Comparison of ENCODE assay signal across 19 mouse cellular contexts in the genomic region with DNA sequence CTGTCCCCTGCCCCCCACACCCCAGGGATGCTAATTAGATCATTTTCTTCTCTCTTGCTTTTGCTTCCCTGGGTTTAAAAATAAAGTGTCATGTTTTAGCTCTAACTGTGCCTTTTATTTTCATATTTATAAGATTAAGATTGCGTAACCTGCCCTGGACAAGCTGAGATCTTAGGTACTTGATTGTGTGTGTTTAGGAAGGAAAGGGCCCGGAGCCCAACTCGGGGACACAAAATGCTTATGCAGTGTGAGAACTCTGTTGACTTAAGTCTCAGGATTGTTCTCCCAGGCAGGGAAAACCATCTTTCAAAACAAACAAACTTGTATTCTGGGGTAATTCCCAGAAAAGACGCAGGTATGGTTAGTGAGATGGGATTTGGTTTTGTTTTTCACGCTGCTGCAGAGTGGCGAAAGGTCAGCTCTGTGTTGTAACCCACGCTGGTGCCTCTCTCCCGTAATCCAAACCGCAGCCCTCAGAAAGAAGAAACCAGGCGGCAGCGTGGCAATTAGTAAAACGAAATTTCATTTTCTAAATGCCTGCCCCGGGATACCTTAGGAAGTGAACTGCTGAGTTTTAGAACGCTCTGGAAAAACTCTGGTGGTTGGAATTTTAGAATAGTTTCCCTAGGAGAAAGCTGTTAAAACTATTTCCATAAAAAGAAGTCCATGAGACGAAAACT.
DNase-seq lines count a peak whose midpoint lies in the region; ATAC-seq lines count a peak whose summit lies in the region.
"Had no signal": no experiment of that assay in that cellular context is flagged by ENCODE, and none has a peak within 500 bp of the region (broad histone marks: within the 10 kb centered on the region; RNA-seq: fewer than 3 reads in every experiment).

No protein-coding gene starts in this region.

- no peaks in the 10 kb centered on the region for H3K9me3 ChIP-seq in hindbrain, embryonic 10.5 days
- no peaks in the 10 kb centered on the region for H3K9me3 ChIP-seq in hindbrain, embryonic 11.5 days (ENCODE audit: control insufficient read depth, low read length)
- no peaks in the 10 kb centered on the region for H3K9me3 ChIP-seq in embryonic facial prominence, embryonic 11.5 days (replicated peaks; ENCODE audit: control insufficient read depth, low read length)
- H3K9me3 ChIP-seq in limb, embryonic 15.5 days, result no peaks in the 10 kb centered on the region
- H3K9me3 ChIP-seq: heart, embryonic 10.5 days; liver, embryonic 13.5 days had no signal

- H3K27ac ChIP-seq in hindbrain, embryonic 10.5 days, result 0 out of 2 replicates have a peak overlapping the region, but pooled peaks have one; percentile 29
- no peak overlapping the region for H3K27ac ChIP-seq in hindbrain, embryonic 11.5 days (ENCODE audit: low read depth, low read length)
- H3K27ac ChIP-seq in embryonic facial prominence, embryonic 11.5 days (replicated peaks; ENCODE audit: low read depth, low read length), result no peak overlapping the region
- H3K27ac ChIP-seq in limb, embryonic 15.5 days, result peak overlapping the region; percentile 5
- H3K27ac ChIP-seq: heart, embryonic 10.5 days; hindbrain, postnatal 0 days; liver, embryonic 13.5 days had no signal

- no peak for DNase-seq in hindbrain, embryonic 10.5 days (ENCODE audit: low spot score)
- DNase-seq in hindbrain, embryonic 11.5 days (ENCODE audit: low spot score), result no peak
- peak; percentile 66 for DNase-seq in Muller cell, postnatal 12 days (ENCODE audit: inconsistent ontology term)
- DNase-seq in embryonic facial prominence, embryonic 11.5 days (ENCODE audit: low spot score), result peak; percentile 49
- DNase-seq in urinary bladder, adult 18-20 months (ENCODE audit: low spot score in 2 of 2), result no peak
- DNase-seq: adrenal gland, postnatal 25 days; cerebellum, adult 2 months; gastrocnemius, postnatal 36 days; heart, postnatal 10 days; kidney, adult 11 months; kidney, postnatal 10 days; liver, embryonic 13.5 days; midbrain, embryonic 14.5 days; retina, postnatal 1 day; thymus, adult 18-20 months had no signal

- H3K36me3 ChIP-seq in hindbrain, embryonic 10.5 days, result no peaks in the 10 kb centered on the region
- H3K36me3 ChIP-seq in hindbrain, embryonic 11.5 days (ENCODE audit: control insufficient read depth, insufficient read depth, low read length), result no peaks in the 10 kb centered on the region
- H3K36me3 ChIP-seq in embryonic facial prominence, embryonic 11.5 days (replicated peaks; ENCODE audit: control insufficient read depth, insufficient read depth, low read depth, low read length), result no peaks in the 10 kb centered on the region
- no peaks in the 10 kb centered on the region for H3K36me3 ChIP-seq in limb, embryonic 15.5 days
- H3K36me3 ChIP-seq: heart, embryonic 10.5 days; liver, embryonic 13.5 days had no signal

- peaks cover 17% of the 10 kb centered on the region for H3K4me1 ChIP-seq in hindbrain, embryonic 10.5 days (replicated peaks)
- H3K4me1 ChIP-seq in hindbrain, embryonic 11.5 days (replicated peaks; ENCODE audit: control insufficient read depth, insufficient read depth, low read length), result no peaks in the 10 kb centered on the region
- H3K4me1 ChIP-seq in embryonic facial prominence, embryonic 11.5 days (ENCODE audit: control insufficient read depth, insufficient read depth, low read length), result no peaks in the 10 kb centered on the region
- H3K4me1 ChIP-seq in limb, embryonic 15.5 days, result 0 out of 2 replicates have a peak, but pooled peaks cover 11% of the 10 kb centered on the region
- H3K4me1 ChIP-seq: heart, embryonic 10.5 days; liver, embryonic 13.5 days had no signal

- no peak overlapping the region for H3K4me2 ChIP-seq in hindbrain, embryonic 11.5 days (replicated peaks; ENCODE audit: low read depth, low read length)
- no peak overlapping the region for H3K4me2 ChIP-seq in embryonic facial prominence, embryonic 11.5 days (ENCODE audit: low read depth, low read length)
- no peak overlapping the region for H3K4me2 ChIP-seq in limb, embryonic 15.5 days
- H3K4me2 ChIP-seq: liver, embryonic 13.5 days had no signal

- H3K9ac ChIP-seq in hindbrain, embryonic 11.5 days (ENCODE audit: low read depth, low read length), result no peak overlapping the region
- no peak overlapping the region for H3K9ac ChIP-seq in embryonic facial prominence, embryonic 11.5 days (replicated peaks; ENCODE audit: low read length)
- H3K9ac ChIP-seq in limb, embryonic 15.5 days, result no peak overlapping the region
- H3K9ac ChIP-seq: liver, embryonic 13.5 days had no signal

- H3K4me3 ChIP-seq in hindbrain, embryonic 10.5 days, result no peak overlapping the region
- no peak overlapping the region for H3K4me3 ChIP-seq in hindbrain, embryonic 11.5 days (ENCODE audit: low read depth, low read length)
- no peak overlapping the region for H3K4me3 ChIP-seq in embryonic facial prominence, embryonic 11.5 days (ENCODE audit: low read depth, low read length)
- H3K4me3 ChIP-seq in limb, embryonic 15.5 days, result no peak overlapping the region
- H3K4me3 ChIP-seq: heart, embryonic 10.5 days; liver, embryonic 13.5 days had no signal

- WGBS in hindbrain, embryonic 10.5 days, result 59% methylated on average over 15 of the region's 15 CpGs
- 64% methylated on average over 15 of the region's 15 CpGs for WGBS in hindbrain, embryonic 11.5 days
- 39% methylated on average over 15 of the region's 15 CpGs for WGBS in embryonic facial prominence, embryonic 11.5 days
- WGBS in limb, embryonic 15.5 days, result 43% methylated on average over 15 of the region's 15 CpGs

- no peaks in the 10 kb centered on the region for H3K27me3 ChIP-seq in hindbrain, embryonic 10.5 days (ENCODE audit: insufficient read depth, poor library complexity, severe bottlenecking)
- no peaks in the 10 kb centered on the region for H3K27me3 ChIP-seq in hindbrain, embryonic 11.5 days (ENCODE audit: control insufficient read depth, insufficient read depth, low read length)
- no peaks in the 10 kb centered on the region for H3K27me3 ChIP-seq in embryonic facial prominence, embryonic 11.5 days (ENCODE audit: control insufficient read depth, insufficient read depth, low read length)
- no peaks in the 10 kb centered on the region for H3K27me3 ChIP-seq in limb, embryonic 15.5 days
- H3K27me3 ChIP-seq: liver, embryonic 13.5 days had no signal

- no peak for ATAC-seq in hindbrain, embryonic 11.5 days (ENCODE audit: low FRiP score)
- ATAC-seq in embryonic facial prominence, embryonic 11.5 days (replicated peaks; ENCODE audit: insufficient number of reproducible peaks, low FRiP score, low TSS enrichment, low read depth), result no peak
- no peak for ATAC-seq in limb, embryonic 15.5 days (ENCODE audit: insufficient number of reproducible peaks, low FRiP score, low TSS enrichment, low read depth)
- no peak for ATAC-seq in cerebellum, adult (ENCODE audit: insufficient number of reproducible peaks, low FRiP score, low TSS enrichment)
- ATAC-seq: hindbrain, postnatal 0 days had no signal

Comparison
In these comparisons a context has a peak if more than half of its experiments do, and no peak if none do; other contexts are left out.
1. H3K27ac ChIP-seq: peak in hindbrain, embryonic 10.5 days (single experiment) and limb, embryonic 15.5 days (single experiment); none in hindbrain, embryonic 11.5 days (single experiment) and embryonic facial prominence, embryonic 11.5 days (single experiment).
2. DNase-seq: peak in Muller cell, postnatal 12 days (single experiment) and embryonic facial prominence, embryonic 11.5 days (single experiment); none in hindbrain, embryonic 10.5 days (single experiment), hindbrain, embryonic 11.5 days (single experiment) and urinary bladder, adult 18-20 months (0 of 2).